Mouse (Mus musculus) left cerebral cortex, adult 8-10 months (tissue): Measurements from ENCODE around the gene Olfr285. TPM values are rescaled to one million over a fixed set of nuclear protein-coding genes. Genes with fewer than 3 reads are reported as not detected.

Source experiments
- DNase-seq, 2 experiments: peaks; one replicate each; pipeline ENCODE4 v3.0.0; 2022; ENCODE audit warnings: low spot score in 2 of 2
- total RNA-seq, 4 experiments: library from RNA; stranded (reverse); gene quantifications; 2 replicates each; pipeline ENCODE4 v1.2.4; 2022

The Olfr285 gene
- not detected for total RNA-seq

GRCm38 (mm10) chr15:98317177-98317724 lies at the start of gene Olfr285:
TSS of gene Olfr285 (minus strand) at chr15:98317353.
- DNase-seq = no peak

GRCm38 (mm10) chr15:98340887-98341286 lies 23.7 kb upstream of the Olfr285 start, which contains the start of gene Olfr284:
TSS of gene Olfr284 (minus strand) at chr15:98340987.
- no peak for DNase-seq

GRCm38 (mm10) chr15:98315703-98316102 lies 1.4 kb downstream of the Olfr285 start:
- DNase-seq = no peak

GRCm38 (mm10) chr15:98295628-98296551 lies 21.3 kb downstream of the Olfr285 start, which contains the start of gene Zfp641:
TSS of gene Zfp641 (minus strand) at chr15:98296161.
- peak; percentile 19 to 30 for DNase-seq

GRCm38 (mm10) chr15:98293651-98294050 lies 23.5 kb downstream of the Olfr285 start:
- no peak for DNase-seq

- no peak for DNase-seq
Measured at GRCm38 (mm10) chr15:98288566-98288965, 28.6 kb downstream of the Olfr285 start.

GRCm38 (mm10) chr15:98286418-98286817 lies 30.7 kb downstream of the Olfr285 start:
- DNase-seq = no peak

Other genes with a start within 250 kb of the Olfr285 start
- gene Pfkm, start 224.8 kb downstream of the Olfr285 start, total RNA-seq = 100 to 1,000 TPM; 407 to 459 (median 428) TPM
- 10 to 100 TPM; 13.2 to 15.3 (median 13.9) TPM for gene Senp1, start 223.6 kb downstream of the Olfr285 start, total RNA-seq
- gene Asb8, start 151.7 kb downstream of the Olfr285 start, total RNA-seq = 10 to 100 TPM; 50.8 to 53.6 (median 51.9) TPM
- gene Ccdc184, start 150.2 kb downstream of the Olfr285 start, total RNA-seq = 10 to 100 TPM; 16.5 to 18.5 (median 18.2) TPM
- gene Olfr288, start 121.8 kb downstream of the Olfr285 start, total RNA-seq = under 1 TPM in 1 of 4 experiments, not detected in 3; 0.37 TPM
- gene Gm44579, start 96.4 kb downstream of the Olfr285 start, total RNA-seq = under 1 TPM in 2 of 4 experiments, not detected in 2; 0.17 to 0.35 TPM
- 1 to 10 TPM; 4.2 to 4.9 (median 4.5) TPM for gene Olfr287, start 96.3 kb downstream of the Olfr285 start, total RNA-seq
- gene Olfr286, start 82.9 kb downstream of the Olfr285 start, total RNA-seq = not detected
- not detected for gene H1fnt, start 60.1 kb downstream of the Olfr285 start, total RNA-seq
- 1 to 10 TPM; 7.4 to 8.3 (median 8.1) TPM for gene Zfp641, start 21.2 kb downstream of the Olfr285 start, total RNA-seq
- not detected for gene Olfr284, start 23.6 kb upstream of the Olfr285 start, total RNA-seq
- not detected for gene Olfr283, start 63.6 kb upstream of the Olfr285 start, total RNA-seq
- gene Olfr282, start 113.9 kb upstream of the Olfr285 start, total RNA-seq = not detected
- gene Olfr281, start 135.2 kb upstream of the Olfr285 start, total RNA-seq = not detected
- gene OR5BS1P, start 152.5 kb upstream of the Olfr285 start, total RNA-seq = not detected
- gene Lalba, start 165.4 kb upstream of the Olfr285 start, total RNA-seq = not detected
- gene Olfr279, start 175.0 kb upstream of the Olfr285 start, total RNA-seq = not detected
- 10 to 100 TPM; 54.0 to 61.0 (median 56.8) TPM for gene Kansl2, start 216.9 kb upstream of the Olfr285 start, total RNA-seq